Mouse (Mus musculus) heart, embryonic 16.5 days (tissue): ENCODE data around the gene Ntrk1. TPM values are rescaled to one million over a fixed set of nuclear protein-coding genes. Genes with fewer than 3 reads are reported as not detected.
A peak's percentile ranks its signal among the peaks of the same experiment; 100 is the strongest.

ENCODE experiments used
- ATAC-seq: fragments of 200-750 bp; cut with Nextera tagmentation; replicated peaks from 2 replicates; pipeline ENCODE4 v1.8.0; 2017; ENCODE audit warnings: moderate number of reproducible peaks; ENCODE audit not compliant: insufficient read depth, low FRiP score; ENCODE audit errors: extremely low read depth
- H3K27ac ChIP-seq: fragments of 300-500 bp; sonication (generic); 2 replicates; pipeline ENCODE4 v1.5.1; 2014; ENCODE audit warnings: mild to moderate bottlenecking, low read length, control low read depth, moderate library complexity
- H3K27me3 ChIP-seq: fragments of 300-500 bp; sonication (generic); 2 replicates; pipeline ENCODE4 v1.6.1; 2014; ENCODE audit warnings: low read length, mixed read lengths; ENCODE audit not compliant: control insufficient read depth, insufficient read depth
- H3K36me3 ChIP-seq: fragments of 300-500 bp; sonication (generic); 2 replicates; pipeline ENCODE4 v1.6.1; 2014; ENCODE audit not compliant: control insufficient read depth, insufficient read depth
- H3K4me1 ChIP-seq: fragments of 300-500 bp; sonication (generic); 2 replicates; pipeline ENCODE4 v1.6.1; 2014; ENCODE audit warnings: low read length, mixed read lengths; ENCODE audit not compliant: control insufficient read depth, insufficient read depth
- H3K4me2 ChIP-seq: fragments of 300-500 bp; sonication (generic); 2 replicates; pipeline ENCODE4 v1.6.1; 2014; ENCODE audit warnings: low read depth, mild to moderate bottlenecking, control low read depth, low read length
- H3K4me3 ChIP-seq: fragments of 300-500 bp; sonication (generic); 2 replicates; pipeline ENCODE4 v1.5.1; 2014; ENCODE audit warnings: mild to moderate bottlenecking, control low read depth, low read length
- H3K9ac ChIP-seq: fragments of 300-500 bp; sonication (generic); 2 replicates; pipeline ENCODE4 v1.6.1; 2014; ENCODE audit warnings: low read length, control low read depth
- H3K9me3 ChIP-seq: fragments of 300-500 bp; sonication (generic); replicated peaks from 2 replicates; pipeline ENCODE4 v1.6.1; 2016; ENCODE audit warnings: low read length; ENCODE audit not compliant: control insufficient read depth
- WGBS: fragments of 180-500 bp; shearing (Covaris S2); extraction: QIAGEN DNeasy Blood & Tissue Kit; methylation state at CpG from one replicate; pipeline ENCODE4 v1.1.7; 2014; 5-methylcytosine and 5-hydroxymethylcytosine counted together
- polyA plus RNA-seq: library from polyadenylated mRNA; unstranded; fragments of >200 nt; fragmentation: Nextera tagmentation; extraction: Ambion mirVana; gene quantifications from 2 replicates; pipeline ENCODE4 v1.2.1, GENCODE M21; 2015

Gene Ntrk1
- polyA plus RNA-seq, 1 experiment from 2014 or later, result 0.39 TPM

GRCm38 (mm10) chr3:87816646-87817093 is 21.7 kb upstream of the Ntrk1 start:
- Histone ChIP-seq H3K9ac (no peak overlapping the region), H3K4me3 (no peak overlapping the region), H3K4me1 (no peaks in the 10 kb centered on the region), H3K4me2 (peak overlapping the region; percentile 18; the same call in 1 of the 2 replicates), H3K27ac (no peak overlapping the region), H3K9me3 (no peaks in the 10 kb centered on the region), H3K36me3 (no peaks in the 10 kb centered on the region), H3K27me3 (peaks cover 39% of the 10 kb centered on the region)
- 5% methylated on average over 12 of the region's 12 CpGs for WGBS
- no peak; the same call in 1 of the 2 replicates for ATAC-seq

- Histone ChIP-seq H3K4me3 (no peak overlapping the region), H3K27me3 (peaks cover 44% of the 10 kb centered on the region), H3K9ac (no peak overlapping the region), H3K36me3 (no peaks in the 10 kb centered on the region), H3K9me3 (no peaks in the 10 kb centered on the region), H3K27ac (no peak overlapping the region), H3K4me2 (no peak overlapping the region), H3K4me1 (no peaks in the 10 kb centered on the region)
- 38% methylated on average over 6 of the region's 6 CpGs for WGBS
- ATAC-seq, result no peak
These were observed 21.2 kb upstream of the Ntrk1 start for GRCm38 (mm10) chr3:87816166-87816565.

GRCm38 (mm10) chr3:87812873-87813272 is 17.9 kb upstream of the Ntrk1 start:
- Histone ChIP-seq H3K4me2 (no peak overlapping the region), H3K27me3 (peaks cover 64% of the 10 kb centered on the region), H3K4me3 (no peak overlapping the region), H3K4me1 (peaks cover 6% of the 10 kb centered on the region; the same call in 1 of the 2 replicates), H3K9ac (no peak overlapping the region), H3K36me3 (no peaks in the 10 kb centered on the region), H3K9me3 (no peaks in the 10 kb centered on the region), H3K27ac (no peak overlapping the region)
- 43% methylated on average over 10 of the region's 10 CpGs for WGBS
- no peak for ATAC-seq

- ATAC-seq, result no peak
- Histone ChIP-seq H3K27ac (no peak overlapping the region), H3K36me3 (no peaks in the 10 kb centered on the region), H3K9me3 (no peaks in the 10 kb centered on the region), H3K4me1 (peaks cover 6% of the 10 kb centered on the region; the same call in 1 of the 2 replicates), H3K4me2 (no peak overlapping the region), H3K4me3 (no peak overlapping the region), H3K27me3 (peaks cover 66% of the 10 kb centered on the region), H3K9ac (no peak overlapping the region)
- WGBS, result 73% methylated on average over 4 of the region's 4 CpGs
These were observed 17.5 kb upstream of the Ntrk1 start for GRCm38 (mm10) chr3:87812413-87812812.

- Histone ChIP-seq H3K36me3 (no peaks in the 10 kb centered on the region), H3K27ac (no peak overlapping the region), H3K4me1 (peaks cover 6% of the 10 kb centered on the region; the same call in 1 of the 2 replicates), H3K4me2 (no peak overlapping the region), H3K4me3 (no peak overlapping the region), H3K9ac (no peak overlapping the region), H3K27me3 (peaks cover 69% of the 10 kb centered on the region), H3K9me3 (no peaks in the 10 kb centered on the region)
- ATAC-seq, result no peak
- 73% methylated on average over 8 of the region's 8 CpGs for WGBS
These were observed 16.3 kb upstream of the Ntrk1 start for GRCm38 (mm10) chr3:87811297-87811696.

GRCm38 (mm10) chr3:87809322-87809962 is 14.5 kb upstream of the Ntrk1 start:
- Histone ChIP-seq H3K4me1 (peaks cover 6% of the 10 kb centered on the region; the same call in 1 of the 2 replicates), H3K4me3 (no peak overlapping the region; the same call in 1 of the 2 replicates), H3K9ac (no peak overlapping the region), H3K27ac (no peak overlapping the region), H3K4me2 (peak overlapping the region; percentile 1; the same call in 1 of the 2 replicates), H3K36me3 (no peaks in the 10 kb centered on the region), H3K27me3 (peaks cover 76% of the 10 kb centered on the region), H3K9me3 (no peaks in the 10 kb centered on the region)
- WGBS, result 7% methylated on average over 28 of the region's 28 CpGs
- ATAC-seq, result no peak

GRCm38 (mm10) chr3:87804038-87804677 is 9.2 kb upstream of the Ntrk1 start:
- Histone ChIP-seq H3K27me3 (peaks cover 89% of the 10 kb centered on the region), H3K4me2 (peak overlapping the region; percentile 68), H3K4me3 (peak overlapping the region; percentile 45), H3K36me3 (no peaks in the 10 kb centered on the region), H3K27ac (no peak overlapping the region), H3K9me3 (no peaks in the 10 kb centered on the region), H3K9ac (no peak overlapping the region), H3K4me1 (peaks cover 4% of the 10 kb centered on the region)
- ATAC-seq, result no peak
- WGBS, result 4% methylated on average over 26 of the region's 26 CpGs

- no peaks in the 10 kb centered on the region for H3K36me3 ChIP-seq
- no peaks in the 10 kb centered on the region for H3K9me3 ChIP-seq
- H3K27me3 ChIP-seq, result peaks cover 91% of the 10 kb centered on the region
- no peak overlapping the region for H3K4me2 ChIP-seq
- no peak overlapping the region for H3K27ac ChIP-seq
- WGBS, result 58% methylated on average over 5 of the region's 5 CpGs
- no peak for ATAC-seq
- no peak overlapping the region for H3K4me3 ChIP-seq
- peaks cover 4% of the 10 kb centered on the region for H3K4me1 ChIP-seq
- no peak overlapping the region for H3K9ac ChIP-seq
These were observed 6.7 kb upstream of the Ntrk1 start for GRCm38 (mm10) chr3:87801681-87802080.

GRCm38 (mm10) chr3:87796736-87797334 is 1.9 kb upstream of the Ntrk1 start, which contains the start of gene Insrr:
Gene Insrr, plus strand, starts transcription at chr3:87796951.
- under 1% methylated on average over 29 of the region's 29 CpGs for WGBS
- Histone ChIP-seq H3K9ac (peak within 1 kb of the TSS; percentile 24; the same call in 1 of the 2 replicates), H3K9me3 (no peaks in the 10 kb centered on the region), H3K4me2 (peak within 1 kb of the TSS; percentile 60), H3K4me3 (peak within 1 kb of the TSS; percentile 37), H3K27ac (no peak within 1 kb of the TSS), H3K36me3 (no peaks in the 10 kb centered on the region), H3K4me1 (peaks cover 12% of the 10 kb centered on the region; the same call in 1 of the 2 replicates), H3K27me3 (peaks cover 98% of the 10 kb centered on the region)
- ATAC-seq, result no peak
